23 mouse cellular contexts compared by ENCODE assay signal in genomic region chr2:74954101-74954500, GRCm38 (mm10).
"Had no signal": no experiment of that assay in that cellular context is flagged by ENCODE, and none has a peak within 500 bp of the region (broad histone marks: within the 10 kb centered on the region; RNA-seq: fewer than 3 reads in every experiment).

No protein-coding gene starts in this region.

- H3K4me1 ChIP-seq: heart, embryonic 10.5 days; heart, embryonic 12.5 days; hindbrain, embryonic 13.5 days; hindbrain, embryonic 15.5 days; kidney, embryonic 15.5 days had no signal

- H3K9me3 ChIP-seq: heart, embryonic 10.5 days; heart, embryonic 12.5 days; hindbrain, embryonic 13.5 days; hindbrain, embryonic 15.5 days; kidney, embryonic 15.5 days; limb, embryonic 10.5 days; limb, embryonic 12.5 days had no signal

- H3K4me3 ChIP-seq: heart, embryonic 10.5 days; heart, embryonic 12.5 days; hindbrain, embryonic 13.5 days; hindbrain, embryonic 15.5 days; kidney, embryonic 15.5 days; left cerebral cortex, adult 2 months; limb, embryonic 10.5 days; limb, embryonic 12.5 days had no signal

- DNase-seq: forebrain, postnatal 0 days; gastrocnemius, postnatal 14 days; gastrocnemius, postnatal 36 days; heart, adult 18-20 months; heart, postnatal 14 days; heart, postnatal 36 days; kidney, adult 11 months; kidney, adult 2 months; kidney, adult 9 months; kidney, postnatal 14 days; kidney, postnatal 36 days; liver had no signal

- ATAC-seq: forebrain, postnatal 0 days; hindbrain, postnatal 0 days; intestine, embryonic 16.5 days had no signal

- H3K4me2 ChIP-seq: heart, embryonic 12.5 days; hindbrain, embryonic 13.5 days; hindbrain, embryonic 15.5 days; kidney, embryonic 15.5 days; limb, embryonic 12.5 days had no signal

- H3K9ac ChIP-seq: forebrain, postnatal 0 days; heart, embryonic 12.5 days; hindbrain, embryonic 13.5 days; hindbrain, embryonic 15.5 days; kidney, embryonic 15.5 days; limb, embryonic 12.5 days had no signal

- H3K27me3 ChIP-seq: heart, embryonic 12.5 days; hindbrain, embryonic 13.5 days; hindbrain, embryonic 15.5 days; kidney, embryonic 15.5 days had no signal

- H3K36me3 ChIP-seq: heart, embryonic 10.5 days; heart, embryonic 12.5 days; hindbrain, embryonic 13.5 days; hindbrain, embryonic 15.5 days; kidney, embryonic 15.5 days; limb, embryonic 10.5 days; limb, embryonic 12.5 days had no signal

- H3K27ac ChIP-seq: heart, embryonic 10.5 days; hindbrain, embryonic 13.5 days; hindbrain, embryonic 15.5 days; hindbrain, postnatal 0 days; kidney, embryonic 15.5 days; kidney, postnatal 0 days; left cerebral cortex, adult 2 months; limb, embryonic 10.5 days; limb, embryonic 12.5 days had no signal
